Mouse (Mus musculus): ENCODE results near the gene Fam114a2. TPM values are rescaled to one million over a fixed set of nuclear protein-coding genes. Genes with fewer than 3 reads are reported as not detected.

Fam114a2 gene
- polyA plus RNA-seq, 1 experiment: 28.7 TPM

DNA sequence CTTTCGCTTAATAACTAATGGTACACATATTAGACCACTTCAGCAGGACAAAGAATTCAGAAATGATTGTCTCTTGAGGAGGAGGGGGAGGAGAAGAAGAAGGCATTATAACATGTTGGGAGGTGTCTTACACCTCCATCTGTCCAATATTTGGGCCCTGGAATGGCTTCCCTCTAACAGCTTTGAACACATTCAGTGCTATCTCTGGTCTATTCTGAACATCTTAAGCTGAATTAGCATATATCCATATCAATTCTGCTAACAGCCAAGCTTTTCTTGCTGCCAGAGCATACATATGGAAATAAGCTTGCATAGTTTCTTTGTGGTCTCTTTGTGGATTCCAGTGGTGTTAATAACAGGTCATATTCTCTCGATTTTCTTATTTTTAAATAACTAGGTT, 22.3 kb upstream of the Fam114a2 start:
- no peak for TF ChIP-seq TCF3 (IDR thresholded peaks at IDR 0.05; ENCODE audit: insufficient read length, low read depth)
- no peak for TF ChIP-seq MAX (IDR thresholded peaks at IDR 0.05; ENCODE audit: low read depth)
- no peak for TF ChIP-seq POLR2AphosphoS2 (IDR thresholded peaks at IDR 0.05; ENCODE audit: insufficient read length, low read depth)
- no peak for TF ChIP-seq CEBPB (IDR thresholded peaks at IDR 0.05; ENCODE audit: insufficient read depth, poor library complexity, severe bottlenecking)
- TF ChIP-seq MYOD1 (IDR thresholded peaks at IDR 0.05; ENCODE audit: control insufficient read depth in 1 of 3, insufficient read length in 2 of 3, low read depth in 2 of 3): no peak
- TF ChIP-seq TCF12 (IDR thresholded peaks at IDR 0.05; ENCODE audit: insufficient read depth, poor library complexity, severe bottlenecking): no peak
- no peak overlapping the region for H3ac ChIP-seq (ENCODE audit: control insufficient read depth, insufficient read length)

GRCm38 (mm10) chr11:57539841-57540418, 21.5 kb upstream of the Fam114a2 start:
- H3K27me3 ChIP-seq (ENCODE audit: control insufficient read depth, insufficient read depth, insufficient read length): no peaks in the 10 kb centered on the region
- no peak overlapping the region for H3ac ChIP-seq (ENCODE audit: control insufficient read depth, insufficient read length)
- no peaks in the 10 kb centered on the region for H3K36me3 ChIP-seq (ENCODE audit: control insufficient read depth, insufficient read depth)
- H3K4me2 ChIP-seq (ENCODE audit: low read depth): no peak overlapping the region
- H3K4me3 ChIP-seq: no peak overlapping the region
- TF ChIP-seq E2F4 (IDR thresholded peaks at IDR 0.05; ENCODE audit: insufficient read depth) (no peak), MAX (IDR thresholded peaks at IDR 0.05; ENCODE audit: low read depth) (no peak), MYOG (IDR thresholded peaks at IDR 0.05; ENCODE audit: control insufficient read depth in 1 of 3, insufficient read depth in 1 of 3, insufficient read length in 2 of 3, low read depth in 2 of 3) (no peak), POLR2AphosphoS2 (IDR thresholded peaks at IDR 0.05; ENCODE audit: insufficient read length, low read depth) (no peak), POLR2A (IDR thresholded peaks at IDR 0.05; ENCODE audit: insufficient read length, low read depth) (no peak)
- no peaks in the 10 kb centered on the region for H3K79me2 ChIP-seq (ENCODE audit: control insufficient read depth, insufficient read depth)

More for the DNA sequence above, 22.3 kb upstream of the Fam114a2 start:
- H3K79me2 ChIP-seq (ENCODE audit: control insufficient read depth, insufficient read depth): no peaks in the 10 kb centered on the region
- no peaks in the 10 kb centered on the region for H3K36me3 ChIP-seq (ENCODE audit: control insufficient read depth, insufficient read depth)
- no peak overlapping the region for H3K4me3 ChIP-seq
- H3K4me2 ChIP-seq (ENCODE audit: low read depth): no peak overlapping the region
- H3K27me3 ChIP-seq (ENCODE audit: control insufficient read depth, insufficient read depth, insufficient read length): no peaks in the 10 kb centered on the region

- no peak overlapping the region for H3K4me3 ChIP-seq
- no peaks in the 10 kb centered on the region for H3K27me3 ChIP-seq (ENCODE audit: control insufficient read depth, insufficient read depth, insufficient read length)
- peaks cover 14% of the 10 kb centered on the region for H3K36me3 ChIP-seq (ENCODE audit: control insufficient read depth, insufficient read depth)
- no peaks in the 10 kb centered on the region for H3K79me2 ChIP-seq (ENCODE audit: control insufficient read depth, insufficient read depth)
- no peak for TF ChIP-seq CEBPB (IDR thresholded peaks at IDR 0.05; ENCODE audit: insufficient read depth, poor library complexity, severe bottlenecking)
- TF ChIP-seq E2F4 (IDR thresholded peaks at IDR 0.05; ENCODE audit: insufficient read depth): no peak
- no peak for TF ChIP-seq MAX (IDR thresholded peaks at IDR 0.05; ENCODE audit: low read depth)
- TF ChIP-seq TCF3 (IDR thresholded peaks at IDR 0.05; ENCODE audit: insufficient read length, low read depth): no peak
- no peak for TF ChIP-seq POLR2AphosphoS2 (IDR thresholded peaks at IDR 0.05; ENCODE audit: insufficient read length, low read depth)
- no peak for TF ChIP-seq TCF12 (IDR thresholded peaks at IDR 0.05; ENCODE audit: insufficient read depth, poor library complexity, severe bottlenecking)
- TF ChIP-seq USF1 (IDR thresholded peaks at IDR 0.05; ENCODE audit: low read depth): no peak
- no peak for TF ChIP-seq SRF (IDR thresholded peaks at IDR 0.05; ENCODE audit: control insufficient read depth, insufficient read length, low read depth)
- TF ChIP-seq MYOG (IDR thresholded peaks at IDR 0.05; ENCODE audit: control insufficient read depth in 1 of 3, insufficient read depth in 1 of 3, insufficient read length in 2 of 3, low read depth in 2 of 3): no peak
- no peak for TF ChIP-seq POLR2A (IDR thresholded peaks at IDR 0.05; ENCODE audit: insufficient read length, low read depth)
- TF ChIP-seq REST (IDR thresholded peaks at IDR 0.05; ENCODE audit: insufficient read depth, insufficient read length): no peak
- TF ChIP-seq MYOD1 (IDR thresholded peaks at IDR 0.05; ENCODE audit: control insufficient read depth in 1 of 3, insufficient read length in 2 of 3, low read depth in 2 of 3): no peak
- no peak overlapping the region for H3ac ChIP-seq (ENCODE audit: control insufficient read depth, insufficient read length)
- no peak overlapping the region for H3K4me2 ChIP-seq (ENCODE audit: low read depth)
These were observed 17.5 kb upstream of the Fam114a2 start for GRCm38 (mm10) chr11:57535912-57536311.

- no peak overlapping the region for H3ac ChIP-seq (ENCODE audit: control insufficient read depth, insufficient read length)
- H3K36me3 ChIP-seq (ENCODE audit: control insufficient read depth, insufficient read depth): peaks cover 28% of the 10 kb centered on the region
- TF ChIP-seq MAX (IDR thresholded peaks at IDR 0.05; ENCODE audit: low read depth): no peak
- no peak for TF ChIP-seq MYOD1 (IDR thresholded peaks at IDR 0.05; ENCODE audit: control insufficient read depth in 1 of 3, insufficient read length in 2 of 3, low read depth in 2 of 3)
- TF ChIP-seq E2F4 (IDR thresholded peaks at IDR 0.05; ENCODE audit: insufficient read depth): no peak
- no peak for TF ChIP-seq TCF12 (IDR thresholded peaks at IDR 0.05; ENCODE audit: insufficient read depth, poor library complexity, severe bottlenecking)
- no peak for TF ChIP-seq REST (IDR thresholded peaks at IDR 0.05; ENCODE audit: insufficient read depth, insufficient read length)
- no peak for TF ChIP-seq USF1 (IDR thresholded peaks at IDR 0.05; ENCODE audit: low read depth)
- H3K4me2 ChIP-seq (ENCODE audit: low read depth): no peak overlapping the region
- no peaks in the 10 kb centered on the region for H3K27me3 ChIP-seq (ENCODE audit: control insufficient read depth, insufficient read depth, insufficient read length)
- H3K79me2 ChIP-seq (ENCODE audit: control insufficient read depth, insufficient read depth): no peaks in the 10 kb centered on the region
- H3K4me3 ChIP-seq: no peak overlapping the region
These were observed 13.9 kb upstream of the Fam114a2 start for GRCm38 (mm10) chr11:57532306-57532705.

GRCm38 (mm10) chr11:57531300-57531950, 13.0 kb upstream of the Fam114a2 start:
- H3K79me2 ChIP-seq (ENCODE audit: control insufficient read depth, insufficient read depth): no peaks in the 10 kb centered on the region
- TF ChIP-seq MYOG (IDR thresholded peaks at IDR 0.05; ENCODE audit: control insufficient read depth in 1 of 3, insufficient read depth in 1 of 3, insufficient read length in 2 of 3, low read depth in 2 of 3) (no peak), TCF12 (IDR thresholded peaks at IDR 0.05; ENCODE audit: insufficient read depth, poor library complexity, severe bottlenecking) (no peak), SRF (IDR thresholded peaks at IDR 0.05; ENCODE audit: control insufficient read depth, insufficient read length, low read depth) (no peak), E2F4 (IDR thresholded peaks at IDR 0.05; ENCODE audit: insufficient read depth) (no peak), MAX (IDR thresholded peaks at IDR 0.05; ENCODE audit: low read depth) (no peak), TCF3 (IDR thresholded peaks at IDR 0.05; ENCODE audit: insufficient read length, low read depth) (no peak), USF1 (IDR thresholded peaks at IDR 0.05; ENCODE audit: low read depth) (no peak), POLR2A (IDR thresholded peaks at IDR 0.05; ENCODE audit: insufficient read length, low read depth) (no peak), CEBPB (IDR thresholded peaks at IDR 0.05; ENCODE audit: insufficient read depth, poor library complexity, severe bottlenecking) (no peak), MYOD1 (IDR thresholded peaks at IDR 0.05; ENCODE audit: control insufficient read depth in 1 of 3, insufficient read length in 2 of 3, low read depth in 2 of 3) (no peak), POLR2AphosphoS2 (IDR thresholded peaks at IDR 0.05; ENCODE audit: insufficient read length, low read depth) (no peak), REST (IDR thresholded peaks at IDR 0.05; ENCODE audit: insufficient read depth, insufficient read length) (no peak)
- H3K4me3 ChIP-seq: no peak overlapping the region
- H3K4me2 ChIP-seq (ENCODE audit: low read depth): no peak overlapping the region
- H3K27me3 ChIP-seq (ENCODE audit: control insufficient read depth, insufficient read depth, insufficient read length): no peaks in the 10 kb centered on the region
- H3ac ChIP-seq (ENCODE audit: control insufficient read depth, insufficient read length): no peak overlapping the region
- peaks cover 28% of the 10 kb centered on the region for H3K36me3 ChIP-seq (ENCODE audit: control insufficient read depth, insufficient read depth)
